Mouse (Mus musculus) lung, adult 2 months (tissue): ENCODE measurements around the gene Arl8b.

Experiments
- CTCF ChIP-seq: fragments of 200-500 bp; IDR thresholded peaks from 2 replicates; pipeline ENCODE4 v1.5.1; 2011; ENCODE audit warnings: mild to moderate bottlenecking, low read length, control low read depth; ENCODE audit not compliant: insufficient read depth
- POLR2A ChIP-seq: fragments of 200-500 bp; IDR thresholded peaks from 2 replicates; pipeline ENCODE4 v1.6.1; 2011; ENCODE audit warnings: low read depth, mild to moderate bottlenecking, control low read depth, low read length, borderline replicate concordance; ENCODE audit errors: extremely low read depth

- TF ChIP-seq CTCF (no peak), POLR2A (no peak)
These were observed 5.2 kb upstream of the Arl8b start for GRCm38 (mm10) chr6:108777560-108778287.
